Mouse (Mus musculus) lung, adult 2 months (tissue): Measurements from ENCODE around the gene Dars.

ENCODE experiments used
- CTCF ChIP-seq: fragments of 200-500 bp; IDR thresholded peaks from 2 replicates; pipeline ENCODE4 v1.5.1; 2011; ENCODE audit warnings: mild to moderate bottlenecking, low read length, control low read depth; ENCODE audit not compliant: insufficient read depth
- POLR2A ChIP-seq: fragments of 200-500 bp; IDR thresholded peaks from 2 replicates; pipeline ENCODE4 v1.6.1; 2011; ENCODE audit warnings: low read depth, mild to moderate bottlenecking, control low read depth, low read length, borderline replicate concordance; ENCODE audit errors: extremely low read depth

DNA sequence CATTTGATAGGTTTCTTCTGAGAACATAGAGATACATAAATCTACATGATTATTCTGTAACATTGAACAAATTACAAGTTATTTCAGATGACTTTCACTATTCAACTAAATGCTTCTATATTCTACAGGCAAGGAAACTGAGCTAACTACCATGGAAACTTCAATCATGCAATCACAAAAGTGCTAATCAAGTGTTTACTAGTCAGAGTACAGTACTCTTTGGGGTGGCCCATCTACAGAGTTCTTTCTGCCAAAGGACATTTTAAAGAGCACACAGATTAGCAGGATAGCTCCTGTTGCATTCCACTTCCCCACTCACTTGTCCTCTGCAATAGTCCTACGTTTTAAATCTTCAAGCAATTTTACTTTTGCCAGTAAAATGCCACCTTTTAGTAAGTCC lies 11.5 kb downstream of the Dars start:
- TF ChIP-seq POLR2A (no peak), CTCF (no peak)
